Mouse (Mus musculus): ENCODE data around the gene Cd70. TPM values are rescaled to one million over a fixed set of nuclear protein-coding genes. Genes with fewer than 3 reads are reported as not detected.
A peak's percentile ranks its signal among the peaks of the same experiment; 100 is the strongest.

Cd70 gene
- polyA plus RNA-seq, 1 experiment = 0.13 TPM

GRCm38 (mm10) chr17:57118524-57119349, 30.8 kb downstream of the Cd70 start:
- H3K4me1 ChIP-seq (ENCODE audit: control insufficient read depth, insufficient read depth, low read length) = no peaks in the 10 kb centered on the region
- peak; percentile 6 for DNase-seq
- H3K4me3 ChIP-seq (ENCODE audit: insufficient read depth, low read depth, low read length) = no peak overlapping the region
- no peak overlapping the region for H3K27ac ChIP-seq (ENCODE audit: insufficient read depth, low read depth, low read length)
- no peaks in the 10 kb centered on the region for H3K27me3 ChIP-seq (replicated peaks; ENCODE audit: control insufficient read depth, insufficient read depth, low read length)
- TF ChIP-seq POLR2A (IDR thresholded peaks at IDR 0.05; ENCODE audit: low read depth, low read length) = no peak
- TF ChIP-seq CTCF (conservative IDR thresholded peaks at IDR 0.05; ENCODE audit: insufficient read depth, insufficient read length, low read depth, low read length) = no peak
- WGBS = 6% methylated on average over 11 of the region's 11 CpGs
- no peaks in the 10 kb centered on the region for H3K36me3 ChIP-seq (ENCODE audit: control insufficient read depth, insufficient read depth, low read length)

- Histone ChIP-seq H3K4me3 (ENCODE audit: insufficient read depth, low read depth, low read length) (no peak overlapping the region), H3K36me3 (ENCODE audit: control insufficient read depth, insufficient read depth, low read length) (no peaks in the 10 kb centered on the region), H3K27me3 (replicated peaks; ENCODE audit: control insufficient read depth, insufficient read depth, low read length) (no peaks in the 10 kb centered on the region), H3K27ac (ENCODE audit: insufficient read depth, low read depth, low read length) (no peak overlapping the region), H3K4me1 (ENCODE audit: control insufficient read depth, insufficient read depth, low read length) (no peaks in the 10 kb centered on the region)
- WGBS = 75% methylated on average over 2 of the region's 2 CpGs
- DNase-seq = no peak
- TF ChIP-seq POLR2A (IDR thresholded peaks at IDR 0.05; ENCODE audit: low read depth, low read length) (no peak), CTCF (conservative IDR thresholded peaks at IDR 0.05; ENCODE audit: insufficient read depth, insufficient read length, low read depth, low read length) (no peak)
These were observed 32.8 kb downstream of the Cd70 start for GRCm38 (mm10) chr17:57116801-57117200.

- H3K27me3 ChIP-seq (replicated peaks; ENCODE audit: control insufficient read depth, insufficient read depth, low read length) = no peaks in the 10 kb centered on the region
- H3K4me3 ChIP-seq (ENCODE audit: insufficient read depth, low read depth, low read length) = no peak overlapping the region
- DNase-seq = peak; percentile 29
- H3K27ac ChIP-seq (ENCODE audit: insufficient read depth, low read depth, low read length) = no peak overlapping the region
- no peaks in the 10 kb centered on the region for H3K4me1 ChIP-seq (ENCODE audit: control insufficient read depth, insufficient read depth, low read length)
- no peaks in the 10 kb centered on the region for H3K36me3 ChIP-seq (ENCODE audit: control insufficient read depth, insufficient read depth, low read length)
- TF ChIP-seq POLR2A (IDR thresholded peaks at IDR 0.05; ENCODE audit: low read depth, low read length) = no peak
- no peak for TF ChIP-seq CTCF (conservative IDR thresholded peaks at IDR 0.05; ENCODE audit: insufficient read depth, insufficient read length, low read depth, low read length)
- WGBS = 71% methylated on average over 10 of the region's 10 CpGs
These were observed 36.7 kb downstream of the Cd70 start for GRCm38 (mm10) chr17:57112768-57113474.

- no peak overlapping the region for H3K4me3 ChIP-seq (ENCODE audit: insufficient read depth, low read depth, low read length)
- no peaks in the 10 kb centered on the region for H3K36me3 ChIP-seq (ENCODE audit: control insufficient read depth, insufficient read depth, low read length)
- TF ChIP-seq POLR2A (IDR thresholded peaks at IDR 0.05; ENCODE audit: low read depth, low read length) (no peak), CTCF (conservative IDR thresholded peaks at IDR 0.05; ENCODE audit: insufficient read depth, insufficient read length, low read depth, low read length) (no peak)
- DNase-seq = no peak
- H3K27me3 ChIP-seq (replicated peaks; ENCODE audit: control insufficient read depth, insufficient read depth, low read length) = 0 out of 2 replicates have a peak, but pooled peaks cover 2% of the 10 kb centered on the region
- no peak overlapping the region for H3K27ac ChIP-seq (ENCODE audit: insufficient read depth, low read depth, low read length)
- no peaks in the 10 kb centered on the region for H3K4me1 ChIP-seq (ENCODE audit: control insufficient read depth, insufficient read depth, low read length)
- 97% methylated on average over 1 of the region's 1 CpGs for WGBS
These were observed 39.6 kb downstream of the Cd70 start for GRCm38 (mm10) chr17:57110005-57110404.

- DNase-seq = no peak
These were observed 40.9 kb downstream of the Cd70 start for GRCm38 (mm10) chr17:57108666-57109171.

GRCm38 (mm10) chr17:57108040-57108665, 41.4 kb downstream of the Cd70 start:
- 89% methylated on average over 7 of the region's 7 CpGs for WGBS
- TF ChIP-seq POLR2A (IDR thresholded peaks at IDR 0.05; ENCODE audit: low read depth, low read length) (no peak), CTCF (conservative IDR thresholded peaks at IDR 0.05; ENCODE audit: insufficient read depth, insufficient read length, low read depth, low read length) (no peak)
- H3K4me1 ChIP-seq (ENCODE audit: control insufficient read depth, insufficient read depth, low read length) = no peaks in the 10 kb centered on the region
- H3K27ac ChIP-seq (ENCODE audit: insufficient read depth, low read depth, low read length) = no peak overlapping the region
- 0 out of 2 replicates have a peak, but pooled peaks cover 2% of the 10 kb centered on the region for H3K27me3 ChIP-seq (replicated peaks; ENCODE audit: control insufficient read depth, insufficient read depth, low read length)
- no peaks in the 10 kb centered on the region for H3K36me3 ChIP-seq (ENCODE audit: control insufficient read depth, insufficient read depth, low read length)
- DNase-seq = no peak
- no peak overlapping the region for H3K4me3 ChIP-seq (ENCODE audit: insufficient read depth, low read depth, low read length)

More at GRCm38 (mm10) chr17:57108666-57109171, 40.9 kb downstream of the Cd70 start:
- no peak overlapping the region for H3K4me3 ChIP-seq (ENCODE audit: insufficient read depth, low read depth, low read length)
- no peak for TF ChIP-seq POLR2A (IDR thresholded peaks at IDR 0.05; ENCODE audit: low read depth, low read length)
- TF ChIP-seq CTCF (conservative IDR thresholded peaks at IDR 0.05; ENCODE audit: insufficient read depth, insufficient read length, low read depth, low read length) = no peak
- 0 out of 2 replicates have a peak, but pooled peaks cover 2% of the 10 kb centered on the region for H3K27me3 ChIP-seq (replicated peaks; ENCODE audit: control insufficient read depth, insufficient read depth, low read length)
- H3K27ac ChIP-seq (ENCODE audit: insufficient read depth, low read depth, low read length) = no peak overlapping the region
- 64% methylated on average over 5 of the region's 5 CpGs for WGBS
- H3K4me1 ChIP-seq (ENCODE audit: control insufficient read depth, insufficient read depth, low read length) = no peaks in the 10 kb centered on the region
- no peaks in the 10 kb centered on the region for H3K36me3 ChIP-seq (ENCODE audit: control insufficient read depth, insufficient read depth, low read length)

Measured in kidney, adult 2 months (tissue).